Mouse (Mus musculus) megakaryocyte, embryonic 14.5 days (primary cell): ENCODE measurements around the gene Arpc1b. TPM values are rescaled to one million over a fixed set of nuclear protein-coding genes. Genes with fewer than 3 reads are reported as not detected.
"Not testable (repeated sequence)": the region's sequence is repeated elsewhere in the genome, so short reads cannot be mapped to it uniquely, and the experiment has no call there.

Source experiments
- H3K27me3 ChIP-seq: replicated peaks from 2 replicates; pipeline ENCODE3; 2012; ENCODE audit warnings: inconsistent platforms
- H3K36me3 ChIP-seq: replicated peaks from 2 replicates; pipeline ENCODE3; 2012; ENCODE audit warnings: low read length, inconsistent platforms, mixed read lengths
- H3K4me1 ChIP-seq: 2 replicates; pipeline ENCODE4 v1.6.1; 2012; ENCODE audit warnings: inconsistent platforms
- H3K4me3 ChIP-seq: replicated peaks from 2 replicates; pipeline ENCODE3; 2012; ENCODE audit warnings: moderate library complexity, mild to moderate bottlenecking, inconsistent platforms
- H3K9me3 ChIP-seq: 2 replicates; pipeline ENCODE4 v1.6.1; 2012; ENCODE audit warnings: inconsistent platforms
- FLI1 ChIP-seq: IDR thresholded peaks from 2 replicates; pipeline ENCODE4 v1.6.1; 2012; ENCODE audit warnings: low read length, inconsistent platforms, mixed read lengths
- GATA1 ChIP-seq: IDR thresholded peaks from 3 replicates; pipeline ENCODE4 v1.6.1; 2012; ENCODE audit warnings: mixed read lengths, low read length, inconsistent platforms, borderline replicate concordance
- polyA plus RNA-seq: library from polyadenylated mRNA; stranded (reverse); fragments of >175 nt; gene quantifications from 2 replicates; pipeline ENCODE4 v1.2.3, GENCODE M21; 2012; ENCODE audit warnings: low replicate concordance; ENCODE audit not compliant: insufficient read depth

The Arpc1b gene
- 1,949 and 2,538 TPM in 2 replicates for polyA plus RNA-seq

DNA sequence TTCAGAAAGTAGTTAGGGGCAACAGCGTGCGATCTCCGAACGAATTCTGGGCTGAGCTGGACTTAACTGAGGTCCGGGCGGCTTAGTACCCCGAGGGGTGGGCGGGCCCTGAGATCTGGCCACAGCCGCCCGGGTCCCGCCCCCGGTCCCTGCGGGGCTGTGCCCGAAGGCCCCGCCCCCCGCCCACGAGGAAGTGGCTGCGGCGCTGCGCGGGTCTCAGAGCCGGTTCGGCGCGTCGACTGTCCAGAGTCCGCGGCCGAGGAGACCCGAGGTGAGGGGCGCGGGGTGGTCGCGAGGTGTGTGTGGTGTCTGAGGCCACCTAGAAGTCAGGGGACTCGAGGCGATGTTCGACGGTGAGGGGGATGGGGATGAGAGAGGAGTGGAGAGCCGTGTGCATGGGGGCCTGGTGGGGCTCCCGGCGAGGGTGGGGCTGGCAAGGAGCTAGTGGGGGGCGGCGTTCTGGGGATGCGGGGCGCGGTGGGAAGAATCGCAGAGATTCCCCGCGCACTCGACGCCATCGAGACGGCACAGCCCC, at the start of gene Arpc1b:
Gene Arpc1b (plus strand): TSS at position 145 of the 535 bp plus-strand sequence.
- Histone ChIP-seq H3K27me3 (no peaks in the 10 kb centered on the region), H3K36me3 (peaks cover 57% of the 10 kb centered on the region), H3K9me3 (no peaks in the 10 kb centered on the region), H3K4me3 (peak within 1 kb of the TSS; percentile 99), H3K4me1 (peaks cover 75% of the 10 kb centered on the region)
- TF ChIP-seq GATA1: no peak
- TF ChIP-seq FLI1: no peak

DNA sequence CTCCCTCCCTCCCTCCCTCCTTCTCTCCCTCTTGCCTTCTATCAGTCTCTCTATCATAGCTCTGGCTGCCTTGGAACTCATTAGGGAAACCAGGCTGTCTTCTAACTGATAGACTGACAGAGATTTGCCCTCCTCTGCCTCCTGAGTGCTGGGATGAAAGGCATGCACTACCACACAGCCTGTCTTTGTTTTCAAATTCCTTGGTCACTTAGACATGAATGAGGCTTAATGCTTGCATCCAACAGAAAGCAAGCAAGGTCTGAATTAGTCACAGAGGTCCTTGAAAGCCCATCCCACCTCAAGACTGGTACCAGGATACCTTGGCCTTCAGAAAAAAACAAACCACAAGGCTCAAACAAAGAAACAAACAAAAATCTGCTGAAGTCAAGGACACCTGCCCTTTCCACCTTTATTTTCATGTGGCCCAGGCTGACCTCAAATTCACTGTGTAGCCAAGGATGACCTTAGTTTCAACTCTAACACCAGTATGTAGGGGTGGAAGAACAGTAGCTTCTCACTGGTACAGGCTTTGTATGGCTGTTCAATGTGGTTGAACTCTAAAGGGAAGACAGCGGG, 49.2 kb upstream of the Arpc1b start:
- Histone ChIP-seq H3K36me3 (no peaks in the 10 kb centered on the region), H3K9me3 (peaks cover 9% of the 10 kb centered on the region), H3K4me1 (no peaks in the 10 kb centered on the region), H3K4me3 (no peak overlapping the region), H3K27me3 (peaks cover 25% of the 10 kb centered on the region)
- TF ChIP-seq FLI1: no peak
- no peak for TF ChIP-seq GATA1

DNA sequence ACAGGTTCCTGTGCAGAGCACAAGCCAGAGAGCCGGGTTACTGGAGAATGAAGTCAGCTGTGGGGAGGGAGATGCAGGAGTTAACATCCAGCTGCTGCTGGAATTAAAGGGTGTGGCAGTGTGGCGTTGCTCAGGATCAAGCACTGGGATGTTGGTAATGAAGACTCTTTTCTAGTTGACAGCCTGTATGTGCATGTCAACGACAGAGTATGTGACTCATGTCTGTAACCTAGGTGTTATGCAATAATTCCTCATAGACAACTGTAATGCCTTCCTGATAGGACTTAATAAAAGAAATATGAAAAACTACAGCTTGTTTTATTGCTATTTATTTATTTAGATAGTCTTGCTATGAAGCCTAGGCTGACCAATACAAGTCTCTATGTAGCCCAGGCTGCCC, 45.2 kb upstream of the Arpc1b start:
- peaks cover 8% of the 10 kb centered on the region for H3K9me3 ChIP-seq
- H3K27me3 ChIP-seq: peaks cover 19% of the 10 kb centered on the region
- no peak overlapping the region for H3K4me3 ChIP-seq
- H3K4me1 ChIP-seq: no peaks in the 10 kb centered on the region
- no peak for TF ChIP-seq FLI1
- TF ChIP-seq GATA1: no peak
- no peaks in the 10 kb centered on the region for H3K36me3 ChIP-seq

GRCm38 (mm10) chr5:145069707-145070106, 44.3 kb upstream of the Arpc1b start:
- TF ChIP-seq FLI1: no peak
- no peak for TF ChIP-seq GATA1
- Histone ChIP-seq H3K27me3 (peaks cover 19% of the 10 kb centered on the region), H3K36me3 (no peaks in the 10 kb centered on the region), H3K4me1 (peaks cover 7% of the 10 kb centered on the region), H3K4me3 (no peak overlapping the region), H3K9me3 (peaks cover 8% of the 10 kb centered on the region)

DNA sequence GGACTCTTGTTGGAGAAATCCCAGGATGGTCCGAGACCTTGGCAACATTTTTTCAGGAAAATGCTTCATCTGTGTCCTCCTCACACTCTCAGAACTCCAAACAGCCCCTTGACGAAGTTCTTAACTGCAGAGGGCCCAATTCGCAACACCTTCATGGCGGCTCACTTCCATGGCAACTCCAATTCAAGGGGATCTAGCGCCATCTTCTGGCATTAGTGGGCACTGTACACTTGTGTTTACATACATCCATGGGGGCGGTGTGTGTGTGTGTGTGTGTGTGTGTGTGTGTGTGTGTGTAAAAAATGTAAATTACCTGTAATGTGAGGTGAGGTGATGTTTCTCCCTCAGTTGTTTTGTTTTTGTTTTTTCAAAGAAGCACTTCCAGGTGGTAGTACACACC, 42.7 kb upstream of the Arpc1b start:
- no peaks in the 10 kb centered on the region for H3K36me3 ChIP-seq
- H3K4me1 ChIP-seq: peaks cover 12% of the 10 kb centered on the region
- no peak for TF ChIP-seq FLI1
- no peak for TF ChIP-seq GATA1
- H3K9me3 ChIP-seq: peaks cover 8% of the 10 kb centered on the region
- H3K27me3 ChIP-seq: peaks cover 8% of the 10 kb centered on the region
- no peak overlapping the region for H3K4me3 ChIP-seq

DNA sequence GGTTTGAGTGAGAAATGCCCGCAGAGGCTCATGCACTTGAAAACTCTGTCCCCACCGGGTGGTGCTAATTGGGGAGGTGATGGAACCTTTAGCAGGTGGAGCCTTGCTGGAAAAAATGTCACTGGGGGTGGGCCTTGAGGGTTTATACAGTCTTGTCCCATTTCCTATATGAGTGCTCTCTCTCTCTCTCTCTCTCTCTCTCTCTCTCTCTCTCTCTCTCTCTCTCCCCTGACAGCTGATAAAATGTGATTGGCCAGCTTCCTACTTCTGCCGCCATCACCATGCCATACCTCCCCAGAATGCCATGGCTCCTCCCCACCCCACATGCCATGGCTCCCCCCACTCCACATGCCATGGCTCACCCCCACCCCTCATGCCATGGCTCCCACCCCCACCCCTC, 38.9 kb upstream of the Arpc1b start:
- Histone ChIP-seq H3K4me3 (peak overlapping the region; percentile 75), H3K4me1 (peaks cover 17% of the 10 kb centered on the region), H3K9me3 (peaks cover 8% of the 10 kb centered on the region), H3K27me3 (peaks cover 4% of the 10 kb centered on the region), H3K36me3 (no peaks in the 10 kb centered on the region)
- TF ChIP-seq GATA1 (no peak), FLI1 (no peak)

DNA sequence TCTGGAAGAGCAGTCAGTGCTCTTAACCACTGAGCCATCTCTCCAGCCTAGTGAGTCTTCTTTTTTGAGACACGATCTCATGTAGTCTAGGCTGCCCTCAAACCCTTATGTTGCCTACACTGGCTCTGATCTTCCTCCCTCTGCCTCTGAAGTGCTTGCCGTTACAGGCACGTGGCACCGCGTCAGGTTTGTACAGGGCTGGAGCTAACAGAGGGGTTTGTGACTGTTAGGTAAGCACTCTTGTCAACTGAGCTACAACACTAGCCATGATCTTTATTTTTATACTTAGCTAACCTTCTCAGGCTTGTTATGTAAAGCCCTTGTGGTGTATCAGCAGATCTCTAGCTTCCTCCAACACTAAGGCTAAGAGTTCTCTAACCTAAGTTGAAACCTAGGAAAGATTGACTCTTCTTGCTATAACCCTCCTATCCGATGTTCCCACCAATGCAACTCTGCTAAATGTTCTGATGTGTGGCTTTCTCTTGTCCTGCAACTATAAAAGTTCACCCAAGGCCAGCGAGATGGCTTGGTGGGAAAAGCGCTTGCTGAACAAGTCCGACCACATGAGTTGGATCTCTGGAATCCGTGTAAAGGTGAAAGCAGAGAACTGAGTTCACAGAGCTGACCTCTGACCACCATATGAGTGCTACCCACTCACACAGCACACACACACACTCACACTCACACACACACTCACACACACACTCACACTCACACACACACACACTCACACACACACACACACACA, 32.0 kb upstream of the Arpc1b start:
- H3K4me3 ChIP-seq: no peak overlapping the region
- H3K36me3 ChIP-seq: peaks cover 16% of the 10 kb centered on the region
- TF ChIP-seq FLI1 (no peak), GATA1 (no peak)
- no peaks in the 10 kb centered on the region for H3K27me3 ChIP-seq
- no peaks in the 10 kb centered on the region for H3K9me3 ChIP-seq
- peaks cover 56% of the 10 kb centered on the region for H3K4me1 ChIP-seq

GRCm38 (mm10) chr5:145083201-145083600, 30.8 kb upstream of the Arpc1b start:
- Histone ChIP-seq H3K4me3 (peak overlapping the region; percentile 97), H3K36me3 (peaks cover 22% of the 10 kb centered on the region), H3K4me1 (peaks cover 62% of the 10 kb centered on the region)
- not testable (repeated sequence) for H3K27me3 ChIP-seq, H3K9me3 ChIP-seq

DNA sequence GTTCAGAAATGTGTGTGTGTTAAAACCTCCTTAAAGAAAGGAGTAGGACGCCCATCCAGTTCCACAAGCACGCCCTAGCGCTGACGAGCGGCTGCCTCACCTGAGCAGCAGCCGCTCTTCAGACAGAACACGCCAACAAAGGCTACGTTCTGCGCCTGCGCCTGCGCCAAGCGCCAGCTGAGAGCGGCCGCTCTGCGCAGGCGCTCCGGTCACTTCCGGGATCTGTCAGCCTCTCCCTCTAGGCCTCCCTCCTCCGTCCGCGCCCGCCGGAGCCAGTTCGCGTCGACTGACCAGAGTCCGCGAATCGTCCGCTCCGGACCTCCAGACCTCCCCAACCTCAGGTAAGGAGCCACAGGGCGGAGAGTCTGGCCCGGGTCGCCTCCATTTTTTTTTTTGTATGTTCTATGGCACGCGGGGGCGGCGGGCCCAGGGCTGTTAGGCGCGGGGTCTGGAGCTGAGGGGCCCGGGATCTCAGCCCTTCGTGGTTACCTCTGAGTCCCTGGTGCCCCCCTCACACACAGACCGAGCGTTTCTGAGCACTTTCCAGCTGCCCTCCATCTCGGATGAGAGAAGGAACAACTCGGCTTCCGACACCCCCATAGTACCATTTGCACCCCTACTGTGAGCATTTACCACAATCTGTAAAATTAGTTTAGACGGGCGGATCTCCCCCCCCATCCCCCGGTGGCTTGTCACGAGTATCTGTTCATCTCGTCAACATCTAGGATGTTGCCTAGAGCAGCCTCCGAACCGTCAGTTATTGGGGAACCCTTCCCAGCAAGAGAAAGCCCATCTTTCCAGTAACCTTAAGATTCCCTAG, 30.2 kb upstream of the Arpc1b start, which contains the start of the genes Arpc1a and Kpna7:
Gene Arpc1a (plus strand): TSS at position 199 of the 820 bp plus-strand sequence.
Gene Kpna7 (minus strand): TSS at position 399 of the 820 bp plus-strand sequence.
- Histone ChIP-seq H3K4me1 (peaks cover 68% of the 10 kb centered on the region), H3K27me3 (no peaks in the 10 kb centered on the region), H3K9me3 (no peaks in the 10 kb centered on the region), H3K4me3 (peak within 1 kb of the TSS; percentile 97), H3K36me3 (peaks cover 28% of the 10 kb centered on the region)
- no peak for TF ChIP-seq GATA1
- TF ChIP-seq FLI1: no peak
